Mouse (Mus musculus) ES-E14 (cell line): ENCODE results near the gene Otop3. TPM values are rescaled to one million over a fixed set of nuclear protein-coding genes. Genes with fewer than 3 reads are reported as not detected.

Source experiments
- DNase-seq: peaks from one replicate; pipeline ENCODE4 v3.0.0-alpha.2; 2013; ENCODE audit warnings: low read depth, low spot score
- H3K27ac ChIP-seq: 2 replicates; pipeline ENCODE4 v1.5.1; 2012; ENCODE audit warnings: low read depth, mild to moderate bottlenecking, low read length, moderate library complexity, mixed read lengths; ENCODE audit not compliant: poor library complexity, insufficient read depth, severe bottlenecking
- H3K36me3 ChIP-seq: 2 replicates; pipeline ENCODE4 v1.6.1; 2012; ENCODE audit warnings: mild to moderate bottlenecking, low read length, moderate library complexity, mixed read lengths; ENCODE audit not compliant: control insufficient read depth, poor library complexity, insufficient read depth, severe bottlenecking
- H3K4me1 ChIP-seq, 2 experiments: fragments of 150-350 bp in 1 of 2; sonication (generic) in 1 of 2; 2 replicates each; pipeline ENCODE4 v1.6.1; 2012; ENCODE audit warnings: low read length in 2 of 2, mild to moderate bottlenecking in 1 of 2, mixed read lengths in 1 of 2; ENCODE audit not compliant: control insufficient read depth in 2 of 2, insufficient read depth in 2 of 2, poor library complexity in 1 of 2
- H3K4me3 ChIP-seq, 2 experiments: fragments of 150-350 bp in 1 of 2; sonication (generic) in 1 of 2; 2 replicates each; pipeline ENCODE4 v1.5.1; 2012; ENCODE audit warnings: low read length in 2 of 2, low read depth in 1 of 2, mild to moderate bottlenecking in 1 of 2, mixed read lengths in 1 of 2; ENCODE audit not compliant: insufficient read depth in 1 of 2, poor library complexity in 1 of 2, severe bottlenecking in 1 of 2
- H3K9ac ChIP-seq: 2 replicates; pipeline ENCODE4 v1.6.1; 2012; ENCODE audit warnings: low read depth, mild to moderate bottlenecking, low read length, mixed read lengths; ENCODE audit not compliant: poor library complexity, insufficient read depth, severe bottlenecking
- H3K9me3 ChIP-seq: fragments of 150-350 bp; sonication (generic); 2 replicates; pipeline ENCODE4 v1.6.1; 2012; ENCODE audit warnings: low read depth, mild to moderate bottlenecking, low read length; ENCODE audit not compliant: control insufficient read depth, insufficient read depth
- CHD2 ChIP-seq: IDR thresholded peaks from 2 replicates; pipeline ENCODE4 v1.6.1; 2014; ENCODE audit warnings: mild to moderate bottlenecking, low read depth, low read length, inconsistent platforms
- HCFC1 ChIP-seq: IDR thresholded peaks from 2 replicates; pipeline ENCODE4 v1.6.1; 2012; ENCODE audit warnings: low read length, inconsistent platforms, borderline replicate concordance; ENCODE audit not compliant: insufficient read depth
- MAFK ChIP-seq: IDR thresholded peaks from 2 replicates; pipeline ENCODE4 v1.6.1; 2014; ENCODE audit warnings: mild to moderate bottlenecking, low read depth, low read length, inconsistent platforms; ENCODE audit not compliant: insufficient read depth
- ZC3H11A ChIP-seq: IDR thresholded peaks from 2 replicates; pipeline ENCODE4 v1.6.1; 2012; ENCODE audit warnings: low read depth, mild to moderate bottlenecking, inconsistent platforms, low read length, borderline replicate concordance
- ZNF384 ChIP-seq: IDR thresholded peaks from 2 replicates; pipeline ENCODE4 v1.6.1; 2012; ENCODE audit warnings: low read depth, low read length, inconsistent platforms
- in situ Hi-C, 2 experiments: fragments of 600-800 bp; cut with MboI; formaldehyde crosslinking; loops; one replicate each; pipeline ENCODE4 v1.15.1; 2025; ENCODE audit warnings: low sequenced_read_pairs in 2 of 2, inconsistent platforms in 1 of 2; ENCODE audit not compliant: unreplicated experiment in 2 of 2
- total RNA-seq: library from RNA; depleted of rRNA; stranded (reverse); fragments of 300-350 nt; gene quantifications from 2 replicates; pipeline ENCODE4 v1.2.3, GENCODE M21; 2012

The Otop3 gene
- total RNA-seq, 1 experiment: not detected

DNA sequence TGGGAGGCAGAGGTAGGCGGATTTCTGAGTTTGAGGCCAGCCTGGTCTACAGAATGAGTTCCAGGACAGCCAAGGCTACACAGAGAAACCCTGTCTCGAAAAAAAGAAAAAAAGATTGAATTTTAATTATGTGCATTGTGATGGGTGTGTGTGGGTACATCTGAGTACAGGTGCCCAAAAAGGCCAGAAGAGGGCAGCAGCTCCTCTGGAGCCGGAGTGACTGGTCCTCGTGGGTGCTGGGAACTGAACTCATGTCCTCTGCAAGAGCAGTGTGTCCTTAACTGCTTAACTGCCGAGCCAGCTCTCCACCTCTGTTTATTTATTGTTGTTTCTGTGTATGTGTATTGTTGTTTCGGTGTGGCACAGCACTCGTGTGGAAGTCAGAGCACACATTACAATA, 43.3 kb downstream of the Otop3 start:
- no peak overlapping the region for H3K4me3 ChIP-seq
- DNase-seq: no peak
- H3K36me3 ChIP-seq: no peaks in the 10 kb centered on the region
- TF ChIP-seq ZNF384 (no peak), HCFC1 (no peak), CHD2 (no peak), ZC3H11A (no peak), MAFK (no peak)
- no peak overlapping the region for H3K27ac ChIP-seq
- H3K9ac ChIP-seq: no peak overlapping the region
- peaks cover 0 to 2% of the 10 kb centered on the region in 2 experiments; a peak in 1 of 4 replicates for H3K4me1 ChIP-seq
- H3K9me3 ChIP-seq: no peaks in the 10 kb centered on the region
- in situ Hi-C loops: no loop called here

DNA sequence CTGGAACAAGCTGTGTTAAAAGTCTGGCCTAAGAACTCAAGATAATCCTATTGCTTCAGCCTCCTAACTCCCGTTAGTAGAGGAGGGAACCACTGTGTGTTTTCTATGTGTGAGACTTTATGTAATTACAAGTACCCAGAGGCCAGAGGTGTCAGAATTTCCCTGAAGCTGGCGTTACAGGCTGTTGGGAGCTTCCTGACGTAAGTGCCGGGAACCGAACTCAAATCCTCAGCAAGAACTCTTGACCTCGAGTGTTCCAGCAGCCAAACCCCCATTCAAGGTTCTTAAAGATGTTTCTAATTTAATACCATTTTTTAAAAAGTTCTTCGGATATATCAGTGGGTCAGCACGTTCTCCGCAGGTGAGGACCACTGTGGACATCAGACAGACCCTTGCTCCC, 46.7 kb downstream of the Otop3 start:
- in situ Hi-C loops: no loop called here
- Histone ChIP-seq H3K9me3 (no peaks in the 10 kb centered on the region), H3K4me1 (peaks cover 0 to 19% of the 10 kb centered on the region in 2 experiments; a peak in 2 of 4 replicates), H3K9ac (no peak overlapping the region), H3K4me3 (peak overlapping the region in 1 of 2 experiments; percentile 89; a peak in 2 of 4 replicates), H3K36me3 (no peaks in the 10 kb centered on the region), H3K27ac (no peak overlapping the region)
- DNase-seq: no peak
- TF ChIP-seq MAFK: no peak
- no peak for TF ChIP-seq ZC3H11A
- no peak for TF ChIP-seq ZNF384
- TF ChIP-seq HCFC1: no peak
- TF ChIP-seq CHD2: no peak

DNA sequence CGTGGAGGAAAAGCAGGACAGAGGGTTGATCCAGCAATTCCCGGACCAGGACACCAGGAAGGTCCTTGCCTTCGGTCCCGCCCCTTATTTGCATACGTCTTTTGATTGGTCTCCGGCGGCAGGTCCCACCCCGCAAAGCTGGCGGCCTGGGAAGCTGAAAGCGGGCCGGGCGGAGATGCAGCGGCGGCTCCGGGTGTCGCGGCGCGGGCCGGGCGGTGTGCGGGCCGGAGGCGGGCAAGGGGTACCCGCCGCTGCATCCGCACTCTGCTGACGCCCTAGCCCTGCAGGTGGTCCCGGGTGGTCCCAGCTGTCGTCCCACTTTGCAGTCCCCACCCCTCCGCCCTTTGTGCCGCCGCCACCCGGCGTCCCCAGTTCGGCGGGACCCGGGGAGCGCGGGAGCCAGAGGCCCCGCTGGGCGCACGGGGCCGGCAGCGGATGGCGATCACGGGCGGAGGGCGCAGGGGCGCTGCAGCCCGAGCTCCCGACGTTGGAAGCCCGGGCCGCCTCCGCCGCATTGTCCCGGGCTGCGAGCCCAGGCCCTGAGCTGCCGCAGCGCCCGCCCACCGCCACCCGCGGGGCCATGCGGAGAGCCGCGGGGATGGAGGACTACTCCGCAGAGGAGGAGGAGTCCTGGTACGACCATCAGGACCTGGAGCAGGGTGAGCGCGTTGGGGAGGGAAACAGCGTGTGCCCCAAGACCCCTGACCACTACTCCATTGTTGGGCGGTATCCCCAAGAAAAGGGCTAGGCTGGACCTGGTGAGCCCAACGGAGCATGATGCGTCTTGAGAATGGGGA, 47.4 kb downstream of the Otop3 start, which contains the start of gene Cdr2l:
TSS of gene Cdr2l (plus strand) at position 174 of the 797 bp plus-strand sequence.
- H3K4me3 ChIP-seq: peak within 1 kb of the TSS; percentile 79 to 89
- H3K9me3 ChIP-seq: no peaks in the 10 kb centered on the region
- in situ Hi-C loops: no loop called here
- peak; percentile 52; the same call in 1 of the 2 replicates for TF ChIP-seq HCFC1
- TF ChIP-seq MAFK: no peak
- H3K27ac ChIP-seq: no peak within 1 kb of the TSS
- H3K9ac ChIP-seq: peak within 1 kb of the TSS; percentile 78
- no peaks in the 10 kb centered on the region for H3K36me3 ChIP-seq
- DNase-seq: peak; percentile 84
- peaks cover 0 to 19% of the 10 kb centered on the region in 2 experiments; a peak in 2 of 4 replicates for H3K4me1 ChIP-seq

DNA sequence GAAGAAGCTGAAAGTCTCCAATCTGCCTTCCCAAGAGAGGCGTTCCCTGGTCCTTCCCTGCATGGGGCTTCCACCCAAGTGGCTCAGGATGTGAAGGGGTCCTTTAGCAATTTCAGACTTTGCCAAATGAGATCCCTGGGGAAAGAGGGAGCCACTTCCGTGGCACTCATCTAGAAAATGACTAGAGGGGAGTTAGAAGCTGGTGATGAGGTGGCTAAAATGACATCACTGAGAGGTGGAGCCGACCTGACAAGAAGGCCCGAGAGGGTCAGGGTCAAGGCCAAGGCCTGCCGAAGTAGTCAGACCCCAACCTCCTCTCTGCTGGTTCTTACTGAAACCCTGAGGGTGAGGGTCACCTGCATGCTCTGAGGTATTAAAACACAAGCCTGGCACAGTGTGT, 48.4 kb downstream of the Otop3 start:
- H3K4me1 ChIP-seq: peaks cover 0 to 19% of the 10 kb centered on the region in 2 experiments; a peak in 2 of 4 replicates
- in situ Hi-C loops: no loop called here
- H3K9ac ChIP-seq: no peak overlapping the region
- no peak overlapping the region for H3K27ac ChIP-seq
- no peaks in the 10 kb centered on the region for H3K9me3 ChIP-seq
- H3K4me3 ChIP-seq: peak overlapping the region in 1 of 2 experiments; percentile 89; a peak in 1 of 4 replicates
- DNase-seq: no peak
- H3K36me3 ChIP-seq: no peaks in the 10 kb centered on the region
- no peak for TF ChIP-seq CHD2
